Mouse (Mus musculus) adrenal gland, adult (tissue): Measurements from ENCODE around the gene Fto.

Source experiments
- DNase-seq, 2 experiments: peaks; one replicate each; pipeline ENCODE4 v3.0.0; 2022 to 2023; ENCODE audit warnings: low spot score in 1 of 2; ENCODE audit not compliant: inconsistent age in 2 of 2

The Fto gene

DNA sequence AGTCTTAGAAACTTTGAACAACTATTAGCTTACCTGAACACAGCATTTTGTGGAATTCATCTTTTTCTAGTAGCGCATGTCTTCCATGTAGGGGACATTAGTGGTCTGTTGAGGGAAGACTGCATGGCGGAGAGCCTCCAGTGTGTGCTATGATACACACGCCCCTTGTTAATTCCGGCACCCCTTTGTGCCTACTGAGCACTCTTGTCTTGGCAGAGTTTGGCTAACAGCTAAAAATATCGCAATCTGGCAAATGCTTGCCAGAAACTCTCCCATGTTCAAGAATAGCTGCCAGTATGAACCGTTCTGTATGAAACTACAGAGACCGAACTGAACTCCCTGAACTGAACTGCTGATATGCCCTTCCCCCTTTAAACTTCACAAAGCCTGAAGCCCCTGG, 10.2 kb downstream of the Fto start:
- DNase-seq: no peak

DNA sequence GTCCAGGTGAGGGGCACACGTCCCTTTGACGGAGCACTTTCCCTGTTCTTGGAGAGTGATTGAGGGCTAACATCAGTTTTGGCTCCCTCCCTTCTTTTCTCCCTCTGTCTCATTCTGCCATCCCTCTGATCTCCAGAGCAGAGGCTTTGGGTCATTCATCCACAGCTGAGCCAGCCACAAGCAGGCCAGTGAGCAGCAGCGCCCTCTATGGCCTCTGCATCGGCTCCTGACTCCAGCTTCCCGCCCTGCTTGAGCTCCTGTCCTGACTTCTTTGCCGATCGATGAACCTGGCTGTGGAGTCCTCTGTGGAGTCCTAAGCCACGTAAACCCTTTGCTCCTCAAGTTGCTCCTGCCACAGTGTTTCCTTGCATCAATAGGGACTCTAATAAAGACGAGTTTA, 10.9 kb downstream of the Fto start:
- DNase-seq: no peak

DNA sequence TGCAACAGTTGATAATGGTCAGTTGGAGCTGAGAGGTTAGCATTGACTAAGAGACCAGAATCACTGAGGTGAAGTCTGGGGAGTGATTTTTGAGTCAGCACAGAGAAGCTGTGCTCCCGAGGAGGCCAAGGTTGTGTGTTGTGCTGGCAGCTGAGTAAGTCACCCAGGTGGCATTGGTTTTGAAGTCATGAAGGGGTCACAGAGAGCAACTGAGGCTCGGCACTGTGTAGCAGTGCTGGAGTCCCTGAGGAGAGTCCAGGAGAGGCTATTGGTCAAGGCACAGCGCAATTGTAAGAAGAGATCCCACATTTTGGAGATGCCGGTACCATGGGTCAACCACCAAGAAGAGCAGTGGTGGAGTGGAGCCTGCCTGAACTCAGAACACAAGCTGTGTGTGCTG, 11.6 kb downstream of the Fto start:
- peak in 1 of 2 experiments; percentile 64 for DNase-seq

DNA sequence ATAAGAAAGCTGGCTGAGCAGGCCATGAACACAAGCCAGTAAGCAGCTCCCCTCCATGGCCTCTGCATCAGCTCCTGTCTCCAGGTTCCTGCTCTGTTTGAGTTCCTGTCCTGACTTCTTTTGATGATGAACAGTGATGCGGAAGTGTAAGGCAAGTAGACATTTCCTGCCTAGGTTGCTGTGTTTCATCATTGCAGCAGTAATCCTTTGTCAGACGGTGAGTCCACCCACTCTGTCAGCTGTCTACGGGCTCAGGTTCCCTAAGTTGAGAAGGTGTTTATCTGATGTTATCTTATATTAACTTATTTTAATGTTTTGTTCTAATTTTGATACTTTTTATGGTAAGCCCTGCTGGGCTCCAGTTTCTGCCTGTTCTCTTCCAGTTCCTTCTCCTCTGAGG, 12.7 kb downstream of the Fto start:
- DNase-seq: no peak

DNA sequence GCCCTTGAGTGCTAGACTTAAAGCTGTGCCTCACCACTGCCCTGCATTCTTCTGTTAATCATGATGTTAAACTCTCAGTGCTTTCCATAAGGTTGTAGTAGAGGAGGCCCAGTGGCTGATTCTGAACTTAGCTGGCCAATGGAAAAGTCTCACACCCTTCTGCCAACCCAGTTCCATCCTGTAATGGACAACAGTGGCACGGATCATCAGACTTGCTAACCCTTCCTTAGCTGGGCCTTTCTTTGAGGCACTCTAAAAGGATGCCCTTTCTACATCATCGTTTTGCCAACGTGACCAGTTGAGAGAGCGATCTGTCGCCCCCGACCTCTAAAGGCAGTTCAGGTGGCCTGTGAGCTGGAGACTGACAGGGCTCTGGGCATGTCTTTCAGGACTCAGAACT, 13.6 kb downstream of the Fto start:
- DNase-seq: no peak

DNA sequence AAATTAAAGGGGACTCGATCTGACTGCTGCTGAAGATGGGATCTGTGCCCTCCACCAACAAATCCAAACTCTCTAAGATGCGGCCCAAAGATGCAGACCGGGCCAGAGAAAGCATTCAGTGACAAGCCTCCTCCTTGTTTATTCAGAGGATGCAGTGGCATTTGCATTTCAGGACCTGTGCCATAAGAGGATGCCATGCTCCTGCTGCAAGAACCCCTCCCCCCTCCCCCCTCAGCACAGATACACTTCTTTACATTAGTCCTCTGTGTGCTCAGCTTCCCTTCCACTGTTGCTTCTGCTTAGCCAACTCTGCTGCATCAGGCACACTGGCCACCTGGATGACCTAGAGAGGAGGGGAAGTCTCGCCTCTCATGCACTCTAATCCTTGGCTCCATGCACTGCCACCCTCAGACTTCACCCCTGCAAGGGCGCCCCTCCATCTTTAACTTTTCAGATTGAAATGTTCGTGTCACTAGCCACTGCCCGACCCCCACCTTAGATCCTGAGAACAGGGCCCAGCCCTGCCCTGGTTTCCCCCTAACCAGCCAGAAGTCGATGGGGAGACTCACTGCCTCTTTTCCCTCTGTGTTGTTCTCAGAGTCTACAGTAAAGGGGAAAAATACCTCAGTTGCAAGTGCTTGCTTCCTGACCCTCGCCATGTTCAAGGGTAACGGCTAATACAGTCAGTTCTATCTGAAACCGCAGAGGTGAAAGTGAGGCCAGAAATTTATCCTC, 14.3 kb downstream of the Fto start:
- DNase-seq: no peak

DNA sequence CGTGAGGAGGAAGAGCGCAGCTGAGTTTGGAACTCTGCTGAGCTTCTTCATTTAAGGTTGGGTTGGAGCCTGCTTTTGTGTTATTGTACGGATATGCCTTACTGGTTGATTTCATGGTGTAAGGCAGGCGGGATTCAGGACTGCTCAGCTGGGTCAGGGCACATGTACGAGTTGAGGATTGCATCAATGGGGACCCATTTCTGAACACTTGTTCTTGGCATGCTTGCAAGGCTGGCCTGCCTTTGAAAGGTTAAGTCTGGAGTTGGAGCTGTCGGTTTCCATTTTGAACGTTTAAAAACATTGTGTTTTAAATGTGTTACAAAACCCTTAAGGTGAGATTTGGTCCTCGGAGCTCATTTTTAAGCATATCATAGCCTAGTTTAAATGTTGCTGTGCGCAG, 15.7 kb downstream of the Fto start:
- DNase-seq: peak in 1 of 2 experiments; percentile 57

DNA sequence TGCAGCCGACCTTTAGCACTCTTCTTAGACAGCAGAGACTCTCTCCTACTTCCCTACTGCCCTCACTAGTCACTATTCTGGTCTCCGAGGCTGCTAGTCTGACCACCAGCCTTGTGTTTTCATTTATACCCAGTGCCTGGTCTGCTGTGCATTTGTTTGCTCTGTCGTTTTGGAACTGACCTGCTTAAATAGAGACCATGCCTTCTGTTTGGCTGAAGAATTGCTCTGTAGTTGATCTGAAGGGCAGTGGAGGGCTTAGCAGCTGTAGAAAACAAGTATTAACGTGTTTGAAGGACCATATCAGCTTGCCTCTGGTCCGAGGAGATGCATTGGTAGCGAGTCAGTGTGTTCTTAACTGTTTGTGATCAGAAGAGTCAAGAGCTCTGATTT, 16.1 kb downstream of the Fto start:
- no peak for DNase-seq

DNA sequence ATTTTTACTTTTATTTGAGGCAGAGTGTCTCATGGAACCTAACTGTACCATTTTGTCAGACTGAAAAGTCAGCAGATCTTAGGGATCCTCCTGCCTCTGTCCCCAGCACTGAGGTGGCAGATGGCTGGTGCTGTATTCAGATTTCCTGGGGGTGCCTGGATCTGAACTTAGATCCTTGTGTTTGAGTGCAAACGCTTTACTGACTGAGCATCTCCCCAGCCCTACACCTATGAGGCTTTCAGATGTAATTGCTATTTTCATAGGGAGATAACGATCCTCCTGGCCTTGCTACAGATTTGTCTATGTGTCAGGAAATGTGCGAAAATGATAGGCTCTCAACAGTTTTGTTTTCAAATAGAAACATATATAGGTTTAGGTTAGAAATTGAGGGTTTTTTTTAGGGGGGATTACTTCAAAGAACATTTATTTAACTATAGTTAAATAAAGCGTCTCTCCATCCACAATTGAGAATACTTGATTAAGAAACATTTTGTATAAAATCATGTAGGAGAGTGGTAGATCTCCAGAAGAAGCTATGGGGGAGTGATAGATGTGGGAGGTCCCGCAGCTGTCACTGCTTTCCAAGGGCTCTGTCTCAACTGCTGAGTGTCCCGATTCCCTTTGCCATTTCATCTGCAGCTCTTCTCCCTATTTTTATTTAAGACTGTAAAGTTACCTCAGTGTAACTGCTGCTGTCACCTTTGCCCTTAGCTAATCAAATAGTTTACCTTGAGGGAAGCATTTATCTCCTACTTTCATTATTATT, 25.2 kb downstream of the Fto start:
- no peak for DNase-seq

DNA sequence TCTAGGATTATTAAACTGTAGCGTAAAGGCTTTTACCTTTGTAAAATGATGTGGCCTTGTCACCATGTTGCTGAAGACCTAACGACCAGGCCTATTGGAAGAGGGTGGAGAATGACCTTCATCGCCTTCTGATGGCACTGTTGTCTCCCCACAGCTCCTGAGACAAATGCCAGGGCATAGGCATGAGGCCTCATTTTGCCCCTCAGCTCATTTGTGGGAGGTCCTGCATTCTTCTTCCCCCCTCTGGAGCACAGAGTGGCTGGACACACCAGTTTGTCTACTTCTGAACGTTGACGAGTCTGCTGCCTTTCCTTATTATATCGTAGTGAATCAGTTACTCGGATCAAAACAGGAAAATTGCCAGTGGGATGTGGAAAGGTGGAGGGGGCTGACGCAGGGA, 26.3 kb downstream of the Fto start:
- DNase-seq: no peak

DNA sequence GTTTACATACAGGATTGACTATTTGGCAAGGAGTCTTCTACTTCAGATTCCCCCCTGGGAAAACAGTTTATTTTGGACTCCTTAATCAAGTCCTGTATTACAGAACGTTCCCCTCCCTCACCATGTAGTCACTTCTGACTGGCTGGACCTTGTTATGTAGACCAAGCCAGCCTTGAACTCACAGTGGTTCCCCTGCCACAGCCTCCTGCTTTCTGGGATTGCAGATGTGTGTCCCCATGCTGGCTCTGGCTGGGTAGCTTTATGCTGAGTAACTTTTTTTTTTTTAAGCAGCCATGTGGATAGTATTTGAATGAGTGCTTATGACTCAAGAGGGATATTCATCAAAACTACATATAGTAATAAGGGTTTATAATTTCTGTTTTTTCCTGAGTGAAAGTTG, 27.4 kb downstream of the Fto start:
- no peak for DNase-seq

DNA sequence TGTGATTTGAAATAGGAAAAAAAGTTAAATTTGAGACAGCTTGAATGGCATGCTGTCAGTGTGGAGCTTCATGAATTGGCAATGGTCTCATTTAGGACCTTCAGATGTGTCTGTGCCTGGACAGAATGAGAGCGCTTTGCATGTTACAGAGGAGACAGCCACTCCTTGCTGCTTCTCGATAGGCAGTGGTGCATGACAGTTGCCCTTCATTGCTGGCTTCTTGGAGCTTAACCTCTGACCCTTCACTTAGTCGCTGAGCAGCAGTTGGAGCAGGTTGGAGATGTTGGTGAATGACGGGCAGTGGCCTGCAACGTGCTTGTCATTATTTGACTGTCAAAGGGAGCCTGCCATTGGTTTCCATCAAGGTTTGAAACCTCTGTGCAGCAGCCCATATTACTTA, 28.9 kb downstream of the Fto start:
- DNase-seq: no peak

DNA sequence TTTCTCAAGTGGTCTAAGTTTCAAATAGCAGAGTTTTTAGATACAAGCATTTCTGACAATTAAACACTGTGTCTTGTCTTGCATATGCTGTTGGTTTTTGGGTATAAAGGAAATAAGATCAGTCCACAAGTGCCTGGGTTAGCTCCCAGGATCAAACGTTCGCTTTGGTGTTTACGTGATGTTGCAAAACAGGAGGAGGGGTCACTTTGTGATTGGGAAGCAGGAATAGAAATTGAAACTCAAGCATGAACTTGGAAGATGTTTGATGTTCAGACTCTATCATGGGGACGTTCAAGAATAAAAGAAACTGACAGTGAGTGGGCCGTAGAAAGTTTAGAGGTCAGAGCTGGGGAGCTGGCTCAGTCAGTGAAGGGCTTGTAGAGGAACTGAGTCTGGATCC, 29.5 kb downstream of the Fto start:
- no peak for DNase-seq

DNA sequence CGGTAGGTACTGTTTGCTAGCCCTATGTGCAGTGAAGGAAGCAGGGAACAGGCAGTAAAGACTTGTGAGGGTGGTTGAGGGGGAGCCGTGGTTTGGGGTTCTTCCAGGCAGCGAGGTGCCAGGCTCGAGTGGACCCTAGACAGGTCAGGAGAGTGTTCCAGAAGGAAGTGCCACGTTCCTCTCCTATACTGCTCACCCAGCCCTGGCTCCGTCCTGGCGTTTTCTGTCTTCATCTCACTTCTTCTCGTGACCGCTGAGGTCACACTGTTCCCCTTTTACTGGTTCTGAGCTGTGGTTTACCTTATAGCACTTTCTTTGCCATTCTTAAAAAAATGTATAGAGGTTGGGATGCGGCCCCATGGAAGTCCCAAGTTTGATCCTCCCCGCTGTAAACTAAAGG, 31.3 kb downstream of the Fto start:
- DNase-seq: no peak

DNA sequence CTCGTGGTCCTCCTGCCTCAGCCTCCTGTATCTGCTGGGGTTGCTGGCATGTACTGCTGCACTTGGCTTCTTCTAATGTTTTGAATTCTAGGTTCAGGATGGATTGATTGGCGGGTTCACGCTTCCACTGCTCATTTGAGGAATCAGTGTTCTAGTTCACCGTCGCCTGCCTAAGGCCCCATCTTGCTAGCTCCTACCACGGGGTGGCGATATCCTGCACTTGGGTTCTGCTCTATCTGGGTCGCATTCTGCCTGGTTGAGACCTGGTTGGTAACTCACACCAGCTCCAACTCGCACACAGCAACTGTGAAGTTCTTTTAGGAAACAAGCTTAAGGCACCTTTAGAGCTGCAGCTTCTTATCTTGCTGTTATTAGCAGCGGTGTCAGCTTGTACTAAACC, 33.8 kb downstream of the Fto start:
- DNase-seq: no peak

DNA sequence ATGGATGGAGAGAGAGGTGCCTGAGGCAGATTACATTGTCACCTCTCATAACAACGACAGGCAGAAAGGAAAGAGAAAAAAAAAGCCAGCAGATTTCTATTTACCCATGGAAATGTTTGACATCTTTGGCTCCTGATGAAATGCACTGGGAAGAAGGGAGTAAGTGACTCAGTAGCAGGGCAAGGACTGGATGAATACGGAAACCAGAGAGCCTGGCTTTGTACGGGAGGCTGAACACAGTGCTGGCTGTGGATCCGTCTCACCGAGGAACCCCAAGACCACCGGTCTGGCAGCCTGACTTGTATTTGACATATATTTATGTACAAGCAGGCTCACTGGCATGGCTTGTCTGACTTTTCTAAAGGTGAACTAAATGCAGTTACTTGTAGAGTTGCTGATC, 34.3 kb downstream of the Fto start:
- DNase-seq: peak in 1 of 2 experiments; percentile 65

DNA sequence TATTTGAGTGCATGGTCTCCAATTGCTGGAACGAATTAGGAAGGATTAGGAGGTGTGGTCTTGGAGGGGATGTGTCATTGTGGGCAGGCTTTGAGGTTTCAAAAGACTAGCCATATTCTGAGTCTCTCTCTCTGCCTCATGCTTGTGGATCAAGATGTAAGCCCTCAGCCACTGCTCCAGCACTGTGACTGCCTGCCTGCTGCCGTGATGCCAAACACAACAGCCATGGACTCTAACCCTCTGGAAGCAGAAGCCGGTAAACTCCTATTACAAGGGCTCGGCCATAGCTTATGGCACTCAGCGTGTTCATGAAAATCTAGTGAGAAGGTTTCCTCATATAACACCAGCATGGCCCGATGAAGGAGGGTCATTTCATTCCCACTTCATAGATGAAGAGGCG, 36.5 kb downstream of the Fto start:
- DNase-seq: no peak

DNA sequence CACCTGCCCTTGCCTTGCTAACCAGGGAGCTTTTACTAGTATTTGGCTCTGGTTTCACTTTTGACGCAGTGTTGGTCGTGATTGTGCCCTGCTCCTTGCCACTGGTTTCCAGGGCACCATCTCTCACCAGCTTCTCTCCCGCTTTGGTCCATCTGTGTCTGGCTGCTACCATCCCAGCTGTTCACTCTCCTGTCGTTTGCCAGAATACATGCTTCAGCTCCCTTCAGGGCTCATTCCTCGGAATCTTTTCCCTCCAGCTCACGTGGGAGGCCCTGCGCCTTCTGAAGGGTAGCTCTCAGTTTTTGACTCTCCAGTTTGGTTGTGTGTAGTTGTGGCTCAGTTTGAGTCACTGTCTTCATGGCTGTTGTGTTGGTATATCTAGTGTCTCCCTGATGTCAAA, 37.3 kb downstream of the Fto start:
- DNase-seq: no peak

DNA sequence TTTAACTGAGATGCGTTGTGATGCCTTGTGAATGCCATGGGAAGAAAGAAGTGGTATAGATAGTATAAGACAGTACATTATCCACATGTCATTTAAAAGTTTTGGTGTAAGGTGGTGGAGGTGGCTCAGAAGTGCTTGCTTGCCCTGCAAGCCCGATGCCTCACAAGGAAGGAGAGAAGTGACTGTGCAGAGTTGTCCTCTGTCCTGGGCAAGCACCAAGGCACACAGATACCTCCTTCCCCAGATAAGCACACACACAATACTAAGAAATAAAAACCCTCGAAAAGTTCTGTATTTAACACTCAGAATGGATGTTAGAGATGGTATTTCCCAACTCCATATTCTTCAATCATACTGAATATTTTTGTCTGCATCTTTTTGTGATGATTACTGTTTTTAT, 39.3 kb downstream of the Fto start:
- DNase-seq: no peak

DNA sequence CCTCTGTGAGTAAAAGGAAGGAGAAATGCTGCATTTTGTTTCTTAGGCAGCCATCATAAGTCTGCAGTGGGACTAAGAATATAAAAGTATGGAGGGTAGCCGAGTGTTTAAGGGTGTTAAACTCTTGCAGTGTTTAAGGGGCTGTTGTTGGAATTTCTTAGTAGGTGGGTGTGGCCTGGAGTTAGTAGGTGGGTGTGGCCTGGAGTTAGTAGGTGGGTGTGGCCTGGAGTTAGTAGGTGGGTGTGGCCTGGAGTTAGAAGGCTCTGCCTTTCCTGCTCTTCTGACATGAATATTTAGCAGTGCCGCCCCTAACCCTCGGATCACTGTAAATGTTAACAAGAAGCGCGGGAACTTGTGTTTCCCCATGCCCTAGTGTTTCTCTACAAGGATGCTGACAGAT, 39.7 kb downstream of the Fto start:
- no peak for DNase-seq

DNA sequence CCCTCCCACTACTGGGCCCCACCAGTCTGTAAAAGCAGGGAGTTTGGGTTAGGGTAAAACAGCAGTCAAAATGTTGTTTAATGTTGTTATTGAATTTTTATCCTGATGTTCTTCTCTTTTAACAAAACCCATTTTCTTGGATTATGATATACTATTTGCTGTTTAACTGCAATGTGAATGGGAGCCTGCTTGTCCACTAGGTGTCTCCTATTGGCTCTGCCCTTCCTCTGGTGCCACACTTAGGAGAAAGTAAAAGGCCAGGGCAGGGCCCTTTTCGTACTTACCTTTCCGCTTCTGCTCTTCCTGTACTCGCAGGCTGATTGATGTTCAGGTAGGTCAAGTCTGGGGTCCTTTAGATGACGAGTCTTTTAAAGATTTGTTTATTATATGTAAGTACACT, 40.6 kb downstream of the Fto start:
- no peak for DNase-seq

DNA sequence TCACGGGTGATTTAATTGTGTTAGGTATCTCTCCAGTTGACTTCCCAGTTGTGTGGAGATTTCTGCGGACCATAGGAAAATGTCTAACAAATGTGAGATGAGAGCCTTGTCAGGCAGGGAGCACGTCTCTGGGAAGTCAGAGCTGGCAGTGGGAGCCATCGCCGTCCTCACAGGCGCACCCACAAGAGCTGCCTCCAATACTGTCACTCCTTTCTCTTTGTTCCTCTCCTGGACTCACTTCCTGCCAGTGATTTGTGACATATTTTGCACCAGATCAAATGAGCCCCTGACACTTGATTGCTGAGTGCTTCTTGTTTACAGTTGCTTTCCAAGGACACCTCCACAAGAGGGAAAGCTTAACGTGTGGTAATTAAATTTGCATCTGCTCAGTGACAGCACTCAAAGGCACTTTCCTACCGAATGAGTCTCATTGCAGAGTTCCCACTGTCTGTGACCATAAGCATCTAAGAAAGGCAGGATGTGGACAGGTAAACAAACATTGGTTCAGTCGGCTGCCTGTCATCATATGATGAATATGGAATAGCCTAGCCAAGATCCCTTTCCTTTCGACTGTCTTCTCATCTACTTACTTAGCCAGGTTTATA, 42.1 kb downstream of the Fto start:
- no peak for DNase-seq
